Mouse (Mus musculus) heart, adult 9 months (tissue): ENCODE measurements around the gene Ube2e1.
"Not testable (repeated sequence)": the region's sequence is repeated elsewhere in the genome, so short reads cannot be mapped to it uniquely, and the experiment has no call there.

Source experiments
- DNase-seq, 2 experiments: peaks; one replicate each; pipeline ENCODE4 v3.0.0; 2022; ENCODE audit warnings: low spot score in 2 of 2

Ube2e1 gene

GRCm38 (mm10) chr14:18261203-18261602 lies 70.5 kb downstream of the Ube2e1 start:
- no peak for DNase-seq

GRCm38 (mm10) chr14:18242638-18243130 lies 89.0 kb downstream of the Ube2e1 start:
- DNase-seq = no peak

- DNase-seq = no peak
Observed at GRCm38 (mm10) chr14:18241786-18242185, 89.9 kb downstream of the Ube2e1 start.

- DNase-seq = no peak
Observed at GRCm38 (mm10) chr14:18240132-18240531, 91.5 kb downstream of the Ube2e1 start.

- peak; percentile 100 for DNase-seq
Observed at GRCm38 (mm10) chr14:18238750-18239731, 92.6 kb downstream of the Ube2e1 start, which contains the start of gene Nr1d2. Gene Nr1d2, minus strand, starts transcription at chr14:18239127.

- DNase-seq = peak; percentile 99
Observed at GRCm38 (mm10) chr14:18238131-18238749, 93.4 kb downstream of the Ube2e1 start.

- DNase-seq = no peak
Observed at GRCm38 (mm10) chr14:18237381-18237780, 94.3 kb downstream of the Ube2e1 start.

GRCm38 (mm10) chr14:18236496-18237235 lies 95.0 kb downstream of the Ube2e1 start:
- DNase-seq = not testable (repeated sequence)

- peak; percentile 42 to 56 for DNase-seq
Observed at GRCm38 (mm10) chr14:18233981-18234960, 97.4 kb downstream of the Ube2e1 start.

- no peak for DNase-seq
Observed at GRCm38 (mm10) chr14:18233076-18233475, 98.6 kb downstream of the Ube2e1 start.
